Mouse (Mus musculus) left cerebral cortex, adult 18-20 months (tissue): ENCODE data around the gene Il34. TPM values are rescaled to one million over a fixed set of nuclear protein-coding genes. Genes with fewer than 3 reads are reported as not detected.

Experiments used
- DNase-seq, 2 experiments: peaks; one replicate each; pipeline ENCODE4 v3.0.0; 2021 to 2022; ENCODE audit warnings: low spot score in 2 of 2, mixed read lengths in 1 of 2
- total RNA-seq, 2 experiments: library from RNA; stranded (reverse); gene quantifications; 2 replicates each; pipeline ENCODE4 v1.2.3; 2021

Gene Il34
- total RNA-seq, 2 experiments from 2014 or later: 102 to 106 TPM

DNA sequence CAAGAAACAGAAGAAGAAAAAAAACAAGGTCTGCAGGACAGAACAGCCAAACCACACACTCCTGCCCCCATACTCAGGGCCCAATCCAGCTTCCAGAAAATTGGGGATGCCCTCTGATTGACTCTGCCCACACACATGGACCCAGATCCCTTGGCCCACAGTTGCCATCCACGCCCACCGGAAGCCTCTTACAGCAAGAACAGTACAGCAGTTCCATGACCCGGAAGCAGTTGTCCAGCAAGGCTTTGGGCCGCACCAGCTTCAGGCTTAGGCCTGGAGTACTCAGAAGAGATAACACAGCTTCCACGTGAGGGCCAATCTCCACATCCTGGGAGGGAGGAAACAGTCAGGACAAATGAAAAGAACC is 63.3 kb downstream of the Il34 start:
- no peak for DNase-seq

DNA sequence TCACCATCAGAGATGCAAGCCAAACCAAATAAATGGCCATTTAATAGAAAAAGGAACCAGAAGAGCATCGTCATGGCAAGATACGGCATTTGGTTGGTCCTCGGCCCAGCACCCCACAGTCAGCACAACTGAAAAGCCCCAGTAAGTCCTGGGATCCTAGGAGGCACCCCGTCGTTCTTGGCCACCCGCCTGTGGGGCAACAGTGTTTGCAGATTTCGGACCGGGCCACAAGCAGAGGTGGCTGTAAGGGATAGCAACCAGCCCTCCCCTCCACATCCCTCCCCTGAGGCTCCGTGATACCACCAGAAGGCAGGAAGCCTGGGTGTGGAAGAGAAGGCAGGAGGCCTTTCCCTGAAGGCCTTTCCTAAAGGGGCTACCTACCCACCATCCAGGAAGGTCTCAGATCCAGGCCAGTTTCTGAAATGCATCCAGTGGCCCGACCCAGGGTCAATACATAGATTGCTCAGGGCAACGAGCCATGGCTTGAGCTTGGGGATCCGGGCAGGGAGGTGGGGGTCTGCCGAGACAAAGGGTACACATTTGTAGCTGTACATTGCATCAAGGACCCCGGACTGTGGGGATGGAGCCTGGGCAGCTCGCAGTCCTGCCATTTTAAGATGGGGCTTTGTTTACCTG is 63.8 kb downstream of the Il34 start:
- no peak for DNase-seq

DNA sequence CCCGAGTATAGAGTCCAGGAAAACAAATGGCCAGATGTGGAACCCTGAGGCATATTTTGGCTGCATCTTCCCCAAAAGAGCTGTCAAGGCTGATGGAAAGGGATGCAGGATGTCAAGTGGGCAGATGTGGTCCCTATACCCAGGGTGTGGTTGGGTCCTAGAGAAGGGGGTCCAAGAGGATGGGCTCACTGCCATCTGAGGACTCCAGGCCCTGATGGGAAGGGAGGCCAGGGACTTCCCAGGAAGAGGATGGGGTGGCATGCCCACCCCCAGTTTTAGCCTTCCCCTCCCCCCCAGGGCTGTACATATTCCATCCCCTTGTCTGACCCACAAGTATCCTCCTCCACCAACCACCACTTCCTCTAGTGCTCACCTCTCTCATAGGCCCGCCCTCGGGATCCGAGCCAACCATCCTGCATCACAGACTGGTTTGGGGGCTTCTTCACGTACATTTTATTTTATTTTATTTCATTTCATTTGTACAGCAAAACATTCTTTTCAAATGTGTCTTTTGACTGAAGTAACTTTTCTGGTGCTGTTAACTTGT is 65.0 kb downstream of the Il34 start:
- DNase-seq: no peak

DNA sequence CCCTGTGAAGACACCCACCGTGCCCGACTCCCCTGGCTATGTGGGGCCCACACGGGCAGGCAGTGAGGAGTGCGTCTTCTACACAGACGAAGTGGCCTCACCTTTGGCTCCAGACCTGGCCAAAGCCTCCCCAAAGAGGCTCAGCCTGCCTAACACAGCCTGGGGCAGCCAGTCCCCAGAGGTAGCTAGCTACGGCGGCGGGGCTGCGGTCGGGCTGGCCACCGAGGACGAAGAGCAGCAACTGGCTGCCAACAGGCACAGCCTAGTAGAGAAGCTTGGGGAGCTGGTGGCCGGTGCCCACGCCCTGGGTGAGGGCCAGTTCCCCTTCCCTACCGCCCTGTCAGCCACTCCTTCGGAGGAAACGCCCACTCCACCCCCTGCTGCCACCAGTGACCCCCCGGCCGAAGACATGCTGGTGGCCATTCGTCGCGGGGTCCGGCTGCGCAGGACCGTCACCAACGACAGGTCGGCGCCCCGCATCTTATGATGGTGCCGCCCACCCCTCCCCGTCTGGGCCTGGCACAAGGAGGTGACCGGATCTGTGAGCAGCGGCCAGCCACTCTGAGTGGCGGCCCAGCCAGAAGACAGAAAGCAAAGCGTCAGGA is 67.0 kb downstream of the Il34 start:
- DNase-seq: no peak

DNA sequence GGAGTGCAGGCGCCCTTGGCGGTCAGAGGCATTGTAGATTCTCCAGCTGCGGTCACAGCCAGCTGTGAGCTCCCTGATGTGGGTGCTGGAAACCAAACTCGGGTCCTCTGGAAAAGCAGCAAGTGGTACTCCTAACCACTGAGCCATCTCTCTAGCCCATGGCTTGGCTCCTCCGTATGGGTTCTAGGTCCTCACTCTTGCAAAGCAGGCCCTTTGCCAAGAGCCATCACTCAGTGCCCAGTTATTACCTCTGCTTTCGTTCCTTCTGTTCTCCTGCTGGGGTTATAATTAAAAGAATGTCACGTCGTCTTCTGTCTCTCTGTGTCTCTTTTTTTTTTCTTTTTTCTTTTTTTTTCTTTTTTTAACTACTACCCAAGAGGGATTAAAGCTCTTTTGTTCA is 72.7 kb downstream of the Il34 start:
- no peak for DNase-seq

DNA sequence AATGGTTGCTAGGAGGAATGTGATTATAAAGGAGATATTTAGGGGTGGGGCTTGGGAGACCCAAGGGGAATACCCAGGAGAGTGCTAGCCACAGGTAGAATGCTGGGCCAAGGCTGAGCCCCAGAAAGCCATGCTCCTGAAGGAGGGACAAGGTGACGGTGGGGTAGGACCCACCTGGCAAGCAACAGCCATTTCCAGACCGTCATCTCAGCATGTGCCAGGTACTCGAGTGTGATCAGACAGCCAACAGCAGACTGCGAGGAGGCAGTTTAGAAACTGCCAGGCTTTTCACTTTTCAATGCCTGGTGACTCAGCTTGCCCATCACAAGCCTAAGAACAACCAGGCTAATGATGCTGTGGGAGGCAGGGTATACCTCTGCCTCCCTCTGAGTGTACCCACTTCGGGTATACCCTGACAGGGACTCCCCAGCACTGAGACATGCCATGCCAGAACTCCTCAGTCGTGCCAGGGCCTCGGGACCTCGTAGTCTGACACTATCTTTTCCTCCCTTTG is 74.3 kb downstream of the Il34 start:
- DNase-seq: no peak

DNA sequence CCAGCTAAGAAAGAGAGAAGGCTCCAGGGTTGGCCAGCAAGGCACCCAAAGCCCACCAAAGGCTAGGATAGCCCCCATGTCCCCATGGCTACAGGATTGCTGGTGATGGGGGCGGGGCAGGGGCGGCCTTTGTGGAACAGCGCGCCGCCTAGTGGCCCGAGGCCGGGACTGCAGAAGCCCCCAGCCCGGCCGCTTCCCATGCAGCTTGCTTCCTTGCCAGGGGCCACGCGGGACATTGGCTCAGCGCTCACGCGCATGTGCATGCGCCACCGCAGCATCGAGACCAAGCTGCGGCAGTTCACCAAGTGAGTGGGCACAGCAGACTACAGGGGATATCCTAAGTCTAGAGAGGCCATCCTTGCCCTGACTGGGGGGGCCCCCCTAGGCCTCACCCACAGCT is 78.8 kb downstream of the Il34 start:
- DNase-seq: peak; percentile 52 to 60

DNA sequence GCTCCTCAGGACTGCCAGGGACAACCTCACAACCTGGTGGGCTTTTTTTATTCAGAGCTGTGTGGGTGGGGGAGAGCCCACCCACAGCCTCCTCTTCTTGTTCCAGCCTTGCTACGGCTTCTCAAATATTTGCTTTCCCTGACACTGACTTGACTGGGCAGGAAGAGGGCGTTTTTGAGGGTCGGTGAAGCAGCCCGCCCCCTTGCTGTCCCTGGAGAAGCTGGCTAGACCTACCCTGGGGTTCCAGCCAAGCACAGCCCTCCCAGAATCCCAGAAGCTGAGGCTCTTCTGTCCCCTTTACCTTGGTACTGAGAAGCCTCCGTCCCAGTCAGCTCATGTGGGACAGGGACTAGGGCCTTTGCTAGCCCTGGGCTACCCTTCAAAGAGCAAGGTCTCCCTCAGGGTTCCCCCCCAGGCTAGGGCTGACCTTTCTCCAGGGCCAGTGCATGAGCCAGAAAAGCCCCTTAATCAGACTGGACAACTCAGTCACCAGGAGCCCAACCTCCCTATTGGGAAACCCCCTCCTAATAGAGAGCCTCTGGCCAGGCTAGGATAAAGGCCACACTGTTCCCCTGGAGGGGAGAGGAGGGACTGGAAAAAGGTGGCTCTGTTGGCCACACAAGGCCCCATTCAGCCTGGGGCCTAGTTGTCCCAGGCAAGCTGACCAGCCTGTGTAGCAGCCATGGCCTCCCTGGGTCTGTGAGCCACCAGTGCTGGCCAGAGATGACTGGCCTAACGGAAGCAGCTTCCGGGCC is 80.5 kb downstream of the Il34 start:
- DNase-seq: peak in 1 of 2 experiments; percentile 42

DNA sequence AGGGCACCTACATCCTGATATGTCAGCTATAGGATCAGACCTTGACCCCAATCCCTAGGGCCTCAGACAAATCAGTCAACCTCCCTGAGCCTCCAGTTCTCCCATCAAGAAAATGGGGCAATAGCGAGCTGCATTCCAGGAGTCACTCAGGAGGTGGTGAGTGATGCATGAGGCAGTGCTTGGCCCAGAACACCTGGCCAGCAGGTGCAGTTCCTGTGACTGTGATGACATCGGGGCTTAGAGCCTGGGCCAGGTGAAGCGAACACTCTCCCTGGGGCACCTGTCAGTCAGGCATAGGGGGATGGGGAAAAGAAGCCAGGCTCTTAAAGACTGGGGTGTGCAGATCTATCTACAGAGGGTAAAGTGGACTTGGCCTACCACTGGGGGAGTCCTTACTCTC is 81.2 kb downstream of the Il34 start:
- DNase-seq: no peak

DNA sequence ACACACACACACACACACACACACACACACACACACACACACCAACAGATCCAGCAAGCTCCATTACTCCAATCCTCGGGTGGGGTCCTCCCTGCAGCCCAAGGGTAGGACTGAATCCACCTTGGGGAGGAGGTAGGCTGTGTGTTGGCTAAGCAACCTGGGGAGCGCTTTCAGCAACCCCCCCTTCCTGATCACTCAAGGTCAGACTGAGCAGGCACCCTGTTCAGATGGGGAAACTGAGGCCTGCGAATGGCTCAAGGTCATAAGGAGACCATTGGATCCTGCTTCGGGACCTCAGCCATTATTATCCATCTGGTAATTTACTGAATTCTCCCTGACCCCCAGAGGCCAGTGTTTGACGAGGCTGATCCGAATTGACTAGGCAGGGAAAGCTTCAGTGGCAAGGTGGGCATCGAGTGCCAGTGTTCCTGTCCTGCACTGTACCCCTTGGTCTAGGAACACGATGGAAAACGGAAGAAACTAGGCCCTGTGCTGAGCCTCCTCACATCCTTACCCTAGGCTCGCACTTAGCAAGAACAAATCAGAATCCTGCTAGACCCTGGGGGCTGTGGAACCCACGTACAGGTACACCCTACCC is 83.2 kb downstream of the Il34 start:
- no peak for DNase-seq

DNA sequence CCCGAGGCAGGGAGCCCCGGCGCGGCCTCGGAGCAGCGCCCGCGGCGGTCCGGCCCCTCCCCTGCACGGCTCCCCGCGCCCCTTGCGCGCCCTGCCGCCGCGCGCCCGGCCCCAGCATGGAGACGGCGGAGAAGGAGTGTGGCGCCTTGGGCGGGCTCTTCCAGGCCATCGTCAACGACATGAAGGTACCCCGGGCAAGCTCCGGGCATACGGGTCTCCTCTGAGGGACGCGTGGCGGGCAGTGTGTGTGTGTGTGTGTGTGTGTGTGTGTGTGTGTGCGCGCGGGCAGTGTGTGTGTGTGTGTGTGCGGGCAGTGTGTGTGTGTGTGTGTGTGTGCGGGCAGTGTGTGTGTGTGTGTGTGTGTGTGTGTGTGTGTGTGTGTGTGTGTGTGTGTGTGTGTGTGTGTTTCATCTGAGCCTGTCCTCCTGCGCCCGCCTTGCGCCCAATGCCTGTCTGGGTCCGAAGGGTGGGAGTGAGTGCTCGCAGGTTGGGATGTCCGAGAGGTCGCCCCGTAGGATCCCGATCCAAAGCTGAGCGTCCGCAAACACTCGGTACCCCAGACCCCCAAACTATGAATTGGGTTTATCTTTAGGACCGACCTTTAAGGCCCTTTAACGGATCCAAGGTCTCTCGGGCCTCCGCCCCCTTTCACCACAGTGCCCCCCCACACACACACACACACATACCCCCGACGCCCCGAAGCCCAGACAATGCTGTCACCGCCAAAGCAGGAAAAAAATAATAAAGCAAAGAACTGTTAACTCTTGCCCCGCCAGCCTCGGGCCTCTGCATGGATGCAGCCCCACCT is 83.9 kb downstream of the Il34 start:
- DNase-seq: peak in 1 of 2 experiments; percentile 41

DNA sequence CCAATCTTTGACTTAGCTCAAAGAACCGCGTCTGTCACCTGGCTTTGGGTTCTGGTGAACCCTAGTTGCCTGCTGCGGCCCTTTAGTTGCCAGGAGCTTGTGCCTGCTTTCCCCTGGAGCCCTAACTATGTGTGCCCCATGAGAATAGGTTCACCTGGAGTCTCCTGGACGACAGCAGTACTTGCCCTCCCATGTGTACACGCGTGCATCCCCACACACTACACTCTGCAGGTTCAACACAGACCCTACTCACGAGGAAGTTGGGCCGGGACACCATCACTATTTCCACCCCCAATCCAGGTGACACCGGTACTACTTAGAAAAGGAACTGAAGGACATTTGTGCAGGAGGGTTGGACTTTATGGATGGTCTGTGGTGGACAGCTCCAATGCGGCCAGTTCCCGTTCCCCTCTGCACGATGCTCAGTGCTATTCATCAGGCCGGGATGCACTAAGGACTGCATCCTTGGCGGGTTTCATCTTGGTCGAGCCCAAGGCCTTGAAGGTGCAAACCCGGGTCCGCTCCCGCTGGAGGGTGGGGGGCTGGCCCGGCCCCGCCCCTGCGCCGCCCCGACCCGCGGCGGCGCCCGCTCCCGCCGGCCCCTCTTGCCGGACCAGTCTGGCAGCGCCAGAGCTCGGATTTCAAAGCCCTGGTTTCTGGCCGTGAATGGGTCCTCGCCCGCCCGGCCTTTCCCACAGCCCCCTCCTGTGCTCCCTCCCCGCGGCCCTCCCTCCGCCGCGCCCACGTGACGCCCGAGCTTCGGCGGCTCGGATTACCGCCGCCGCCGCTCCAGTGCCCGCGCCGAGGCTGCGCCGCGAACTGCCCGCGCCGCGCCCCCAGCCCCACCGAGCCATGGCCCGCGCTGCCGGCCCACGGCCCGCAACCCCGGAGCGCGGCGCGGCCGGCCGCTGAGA is 84.8 kb downstream of the Il34 start, which contains the start of gene Mtss1l:
Gene Mtss1l, plus strand, starts transcription at position 792 of the 914 bp plus-strand sequence.
- DNase-seq: peak; percentile 68 to 75

DNA sequence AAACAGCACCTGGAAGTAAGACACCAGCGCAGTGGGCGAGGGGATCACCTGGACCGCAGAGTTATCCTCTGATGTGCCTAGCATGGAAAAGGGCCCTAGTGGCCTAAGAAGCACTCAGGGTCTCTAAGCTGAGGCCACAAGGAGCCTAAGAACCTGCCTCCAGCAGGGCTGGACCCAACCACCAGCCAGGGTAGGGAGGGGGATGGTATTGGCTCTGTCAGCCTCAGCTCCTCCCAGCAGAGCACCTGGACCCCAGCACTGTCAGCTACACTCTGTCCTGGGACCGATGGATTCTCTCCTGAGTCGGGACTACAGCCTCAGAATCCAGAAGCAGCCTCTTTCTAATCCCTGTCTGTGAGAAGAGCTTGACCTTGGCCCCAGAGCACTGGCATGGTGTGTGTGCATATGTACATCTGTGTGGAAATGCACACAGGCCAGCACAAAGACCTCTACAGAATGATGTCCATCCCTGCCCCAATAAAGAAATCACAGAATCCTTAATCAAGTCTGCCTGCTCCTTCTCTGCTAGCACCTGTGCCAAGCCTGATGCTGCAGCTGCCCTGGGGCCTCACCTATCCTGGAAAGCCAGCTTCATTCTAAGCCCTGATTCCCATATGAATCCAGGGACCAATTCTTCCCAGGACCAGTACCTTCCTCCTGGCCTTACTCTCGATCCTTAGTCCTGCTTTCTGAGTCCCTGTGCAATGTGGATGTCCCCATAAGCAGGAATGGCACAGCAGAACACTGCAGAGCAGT is 85.6 kb downstream of the Il34 start:
- DNase-seq: no peak

DNA sequence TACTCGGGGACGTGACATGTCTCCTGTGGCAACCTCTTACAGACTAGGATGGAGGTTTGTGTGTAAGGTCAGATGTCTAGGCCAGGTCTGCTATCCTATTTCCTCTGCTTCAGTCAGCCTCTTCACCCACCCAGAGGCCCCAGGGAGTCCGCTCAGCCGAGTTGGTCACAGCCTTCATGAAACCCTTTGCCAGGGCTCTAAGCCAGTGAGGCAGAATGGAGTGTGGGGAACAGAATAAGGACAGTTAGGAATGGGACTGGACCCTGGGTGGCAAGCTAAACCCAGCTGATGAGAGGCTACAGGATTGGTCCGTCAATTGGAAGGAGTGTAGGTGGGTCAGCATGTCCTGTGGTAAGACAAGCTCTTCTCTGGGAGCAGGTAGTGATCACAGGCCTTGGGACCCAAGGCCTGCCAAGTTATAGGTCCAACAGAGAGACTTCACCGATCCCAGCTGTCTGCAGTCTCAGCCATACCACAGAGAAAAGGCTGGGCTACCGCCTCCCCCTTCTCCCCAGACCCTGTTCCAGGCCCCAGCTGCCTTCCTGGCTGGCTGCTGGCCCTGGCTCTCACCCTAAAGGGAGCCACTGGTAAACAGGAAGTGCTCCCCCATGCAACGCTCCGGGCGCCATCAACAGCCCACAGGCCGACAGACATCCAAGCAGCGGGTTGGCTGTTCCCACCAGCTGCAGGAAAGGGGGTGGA is 86.6 kb downstream of the Il34 start:
- no peak for DNase-seq

DNA sequence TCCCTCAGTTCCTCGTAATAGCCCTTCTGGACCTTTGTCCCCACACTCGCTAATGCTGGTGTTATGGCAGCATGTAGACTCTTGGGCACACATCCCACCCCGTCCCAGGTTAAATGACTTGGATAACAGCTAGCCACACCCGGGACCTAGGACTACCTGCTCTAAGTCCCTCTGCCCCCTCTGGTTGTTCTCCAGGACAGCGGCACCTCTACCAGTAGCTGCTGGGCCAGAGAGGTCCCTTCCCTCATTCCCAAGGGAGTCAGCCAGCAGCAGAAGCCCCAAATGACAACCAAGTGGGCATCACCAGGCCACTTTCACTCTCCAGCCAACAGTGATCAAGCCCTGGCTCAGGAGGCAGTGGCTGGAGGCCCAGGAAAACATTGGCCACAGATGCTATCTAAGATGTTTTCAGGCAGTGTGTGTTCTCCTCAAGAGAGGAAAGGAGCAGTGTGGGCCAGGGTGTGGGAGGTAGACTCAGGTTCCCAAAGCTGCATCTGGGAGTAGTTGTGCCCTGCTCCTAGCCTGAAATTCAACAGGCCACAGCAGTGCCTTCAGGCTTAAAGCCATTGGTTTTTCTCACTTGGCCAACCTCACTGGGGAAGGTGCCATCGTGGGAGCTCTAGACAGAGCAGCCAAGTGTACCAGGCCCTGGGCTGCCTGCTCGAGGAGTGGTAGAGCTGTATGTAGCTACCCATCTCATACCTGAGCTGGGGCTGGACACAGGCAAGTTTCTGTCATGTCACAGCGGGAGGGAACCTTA is 87.3 kb downstream of the Il34 start:
- no peak for DNase-seq

DNA sequence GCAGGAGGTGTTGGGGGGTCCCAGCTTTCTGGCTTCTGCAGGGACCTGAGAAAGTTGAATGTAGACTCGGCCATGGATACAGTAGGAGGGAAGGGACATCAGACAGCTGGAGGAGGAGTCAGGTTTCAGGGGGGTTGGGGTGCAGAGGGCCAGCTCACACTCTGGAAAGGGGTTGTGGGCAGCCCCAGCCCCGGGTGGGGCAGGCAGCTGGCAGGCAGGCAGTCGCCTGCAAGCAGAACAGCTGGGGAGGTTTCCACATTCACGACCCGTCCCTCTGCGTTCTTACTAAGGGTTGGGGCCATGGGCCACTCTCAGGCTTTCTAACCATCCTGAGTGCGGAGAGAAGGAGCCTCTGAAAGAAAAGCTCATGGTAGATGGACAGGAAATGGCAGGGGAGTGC is 88.6 kb downstream of the Il34 start:
- DNase-seq: no peak

DNA sequence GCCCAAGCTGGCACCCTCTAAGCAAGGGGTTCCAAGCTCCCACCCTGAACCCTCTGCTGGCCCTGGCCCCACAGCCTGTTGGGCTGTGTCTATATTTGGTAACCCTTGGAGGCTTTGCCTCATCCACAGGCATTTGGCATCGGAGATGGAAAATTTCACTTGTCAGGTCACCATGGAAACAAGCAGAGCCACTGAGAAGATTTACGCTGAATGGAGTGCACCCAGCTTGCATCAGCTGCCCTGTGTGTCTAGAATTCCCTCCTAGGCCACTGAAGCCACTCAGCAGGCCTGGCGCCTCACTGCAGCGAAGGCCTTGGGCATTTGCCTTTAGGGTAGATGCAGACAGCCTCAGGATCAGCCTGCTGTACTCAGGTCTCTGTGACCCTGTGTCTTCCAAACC is 89.6 kb downstream of the Il34 start:
- DNase-seq: peak; percentile 48 to 75
